Mouse (Mus musculus) MEL (cell line): Measurements from ENCODE around the gene Vwa3b.

Experiments used
- CHD1 ChIP-seq: IDR thresholded peaks from 2 replicates; pipeline ENCODE4 v1.6.1; 2012; ENCODE audit warnings: low read depth, mild to moderate bottlenecking, inconsistent platforms, low read length, improper control_type of control experiment
- CHD2 ChIP-seq: IDR thresholded peaks from 2 replicates; pipeline ENCODE4 v1.6.1; 2011; ENCODE audit warnings: low read length, improper control_type of control experiment
- CTCF ChIP-seq, 3 experiments: IDR thresholded peaks in 2 of 3; conservative IDR thresholded peaks in 1 of 3; 2 replicates each; pipeline ENCODE4 v1.5.1; 2011 to 2012; ENCODE audit warnings: low read length in 3 of 3, low read depth in 2 of 3, mild to moderate bottlenecking in 2 of 3, improper control_type of control experiment in 1 of 3, inconsistent platforms in 1 of 3, mixed read lengths in 1 of 3, moderate library complexity in 1 of 3; ENCODE audit not compliant: control insufficient read depth in 1 of 3, insufficient read depth in 1 of 3, poor library complexity in 1 of 3, severe bottlenecking in 1 of 3
- EP300 ChIP-seq, 2 experiments: IDR thresholded peaks; 2 replicates each; pipeline ENCODE4 v1.6.1; 2011; ENCODE audit warnings: improper control_type of control experiment in 2 of 2, low read length in 2 of 2, low read depth in 1 of 2, mild to moderate bottlenecking in 1 of 2
- GATA1 ChIP-seq: IDR thresholded peaks from 2 replicates; pipeline ENCODE4 v1.6.1; 2011; ENCODE audit warnings: low read depth, low read length, improper control_type of control experiment
- HCFC1 ChIP-seq: IDR thresholded peaks from 2 replicates; pipeline ENCODE4 v1.6.1; 2012; ENCODE audit warnings: low read depth, mild to moderate bottlenecking, inconsistent platforms, low read length, improper control_type of control experiment, moderate library complexity
- MAX ChIP-seq: IDR thresholded peaks from 2 replicates; pipeline ENCODE4 v1.6.1; 2011; ENCODE audit warnings: low read length, improper control_type of control experiment
- MYC ChIP-seq: IDR thresholded peaks from 2 replicates; pipeline ENCODE4 v1.6.1; 2011; ENCODE audit warnings: low read depth, mild to moderate bottlenecking, low read length, improper control_type of control experiment, moderate library complexity
- POLR2A ChIP-seq, 2 experiments: IDR thresholded peaks; 2 replicates each; pipeline ENCODE4 v1.6.1; 2011 to 2012; ENCODE audit warnings: low read length in 2 of 2, mild to moderate bottlenecking in 2 of 2, control low read depth in 1 of 2, improper control_type of control experiment in 1 of 2, low read depth in 1 of 2, moderate library complexity in 1 of 2; ENCODE audit not compliant: control insufficient read depth in 1 of 2, insufficient read depth in 1 of 2, poor library complexity in 1 of 2
- POLR2AphosphoS2 ChIP-seq: IDR thresholded peaks from 2 replicates; pipeline ENCODE4 v1.6.1; 2011; ENCODE audit warnings: low read length, improper control_type of control experiment
- TBP ChIP-seq: IDR thresholded peaks from 2 replicates; pipeline ENCODE4 v1.8.0; 2011; ENCODE audit warnings: low read depth, low read length, improper control_type of control experiment
- TCF12 ChIP-seq: IDR thresholded peaks from 2 replicates; pipeline ENCODE4 v1.6.1; 2014; ENCODE audit warnings: low read depth, mild to moderate bottlenecking, inconsistent platforms, low read length, improper control_type of control experiment, moderate library complexity
- ZC3H11A ChIP-seq: IDR thresholded peaks from 2 replicates; pipeline ENCODE4 v1.6.1; 2012; ENCODE audit warnings: low read depth, mild to moderate bottlenecking, inconsistent platforms, low read length, improper control_type of control experiment
- ZNF384 ChIP-seq: IDR thresholded peaks from 2 replicates; pipeline ENCODE4 v1.6.1; 2012; ENCODE audit warnings: low read depth, mild to moderate bottlenecking, inconsistent platforms, low read length, improper control_type of control experiment

GRCm38 (mm10) chr1:36976770-36977169 lies 49.6 kb upstream of the Vwa3b start:
- no peak for TF ChIP-seq GATA1
- no peak for TF ChIP-seq POLR2A (IDR thresholded peaks at IDR 0.05; ENCODE audit: control insufficient read depth in 1 of 2, insufficient read depth in 1 of 2, low read depth in 1 of 2, low read length in 2 of 2, poor library complexity in 1 of 2)
- TF ChIP-seq CTCF (IDR thresholded peaks at IDR 0.05 in 2 of 3, conservative IDR thresholded peaks at IDR 0.05 in 1 of 3; ENCODE audit: control insufficient read depth in 1 of 3, insufficient read depth in 1 of 3, low read depth in 2 of 3, low read length in 3 of 3, poor library complexity in 1 of 3, severe bottlenecking in 1 of 3) = no peak
- TF ChIP-seq POLR2AphosphoS2 = no peak
- no peak for TF ChIP-seq EP300 (IDR thresholded peaks at IDR 0.05; ENCODE audit: low read depth in 1 of 2, low read length in 2 of 2)
- no peak for TF ChIP-seq MYC
- TF ChIP-seq ZNF384 = no peak
- TF ChIP-seq TCF12 = no peak
- no peak for TF ChIP-seq TBP
- TF ChIP-seq ZC3H11A = no peak
- no peak for TF ChIP-seq MAX
- TF ChIP-seq HCFC1 = no peak
- TF ChIP-seq CHD1 = no peak
- TF ChIP-seq CHD2 = no peak
